Mouse (Mus musculus) layer of hippocampus, adult 9-10 months (tissue): Measurements from ENCODE around the gene Mtif2.
"Not testable (repeated sequence)": the region's sequence is repeated elsewhere in the genome, so short reads cannot be mapped to it uniquely, and the experiment has no call there.

Source experiments
- DNase-seq: peaks from one replicate; pipeline ENCODE4 v3.0.0; 2022; ENCODE audit warnings: low spot score

The Mtif2 gene

DNA sequence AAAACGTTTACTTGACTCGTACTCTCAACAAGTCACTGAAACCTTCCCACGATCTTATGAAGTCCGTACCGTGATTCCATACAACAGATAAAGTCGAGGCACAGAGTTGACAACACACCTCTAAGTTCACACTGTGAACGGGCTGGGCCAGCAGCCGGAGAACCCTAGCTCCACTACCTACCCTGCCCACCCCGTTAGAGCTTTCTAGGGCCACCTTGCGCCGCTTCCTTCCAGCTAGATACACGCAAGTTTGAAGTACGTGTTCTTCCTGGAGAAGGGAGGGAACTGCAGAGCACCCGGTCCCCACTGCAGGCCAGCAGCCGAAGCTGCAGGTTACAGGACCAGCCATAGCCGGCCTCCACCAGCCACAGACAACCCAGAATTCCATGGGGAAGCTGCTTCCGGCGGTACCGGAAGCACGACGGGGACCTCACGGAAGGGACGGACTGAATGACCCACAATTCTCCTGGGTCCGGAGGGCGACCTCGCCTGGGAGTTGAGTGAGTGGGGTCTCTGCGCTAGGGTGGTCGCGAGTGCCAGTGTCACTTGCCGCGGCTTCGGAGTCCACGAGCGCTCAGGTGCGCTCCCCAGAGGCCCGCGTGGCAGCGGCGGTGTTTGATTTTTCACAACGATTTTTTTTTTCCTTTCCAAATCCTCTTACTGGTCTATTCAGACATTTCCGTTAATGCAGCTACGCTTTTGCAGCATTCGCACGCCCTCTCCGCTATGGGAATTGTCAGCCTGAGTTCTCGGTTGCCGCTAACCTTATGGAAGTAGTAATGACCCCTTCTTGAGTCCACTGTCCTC lies at the start of gene Mtif2:
Gene Mtif2, plus strand, starts transcription at position 421 of the 807 bp plus-strand sequence.
- DNase-seq, result peak; percentile 47

DNA sequence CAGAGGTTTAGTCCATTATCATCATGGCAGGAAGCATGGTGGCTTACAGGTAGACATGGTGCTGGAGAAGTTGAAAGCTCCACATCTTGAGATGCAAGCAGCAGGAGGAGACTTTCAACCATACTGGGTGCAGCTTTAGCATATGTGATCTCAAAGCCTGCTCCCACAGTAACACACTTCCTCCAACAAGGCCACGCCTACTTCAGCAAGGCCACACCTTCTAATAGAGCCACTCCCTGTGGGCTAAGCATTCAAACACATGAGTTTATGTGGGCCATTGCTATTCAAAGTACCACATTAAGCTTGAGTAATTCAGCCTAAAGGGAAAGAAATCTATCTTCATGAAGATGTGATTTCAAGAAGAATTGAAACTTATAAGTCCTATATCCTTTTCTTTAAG lies 33.1 kb upstream of the Mtif2 start:
- no peak for DNase-seq

DNA sequence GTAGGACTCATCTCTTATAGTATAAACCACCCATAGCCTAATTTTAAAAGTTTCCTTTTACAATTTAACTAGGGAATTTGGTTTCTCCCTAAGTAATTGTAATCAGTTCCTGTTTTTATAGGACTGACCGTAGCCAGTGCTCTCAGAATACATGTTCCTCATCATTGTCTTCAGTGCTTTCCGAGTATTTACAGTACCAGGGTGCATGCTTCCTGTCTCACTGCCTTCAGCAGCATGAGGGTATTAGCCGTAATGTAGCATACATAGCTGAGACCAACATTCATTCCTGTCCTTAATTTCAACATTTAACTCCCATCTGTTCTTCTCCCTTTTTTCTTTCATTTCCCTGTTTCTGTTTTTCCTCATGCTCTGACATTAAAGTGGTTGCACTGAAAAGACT lies 29.2 kb upstream of the Mtif2 start:
- DNase-seq, result no peak

DNA sequence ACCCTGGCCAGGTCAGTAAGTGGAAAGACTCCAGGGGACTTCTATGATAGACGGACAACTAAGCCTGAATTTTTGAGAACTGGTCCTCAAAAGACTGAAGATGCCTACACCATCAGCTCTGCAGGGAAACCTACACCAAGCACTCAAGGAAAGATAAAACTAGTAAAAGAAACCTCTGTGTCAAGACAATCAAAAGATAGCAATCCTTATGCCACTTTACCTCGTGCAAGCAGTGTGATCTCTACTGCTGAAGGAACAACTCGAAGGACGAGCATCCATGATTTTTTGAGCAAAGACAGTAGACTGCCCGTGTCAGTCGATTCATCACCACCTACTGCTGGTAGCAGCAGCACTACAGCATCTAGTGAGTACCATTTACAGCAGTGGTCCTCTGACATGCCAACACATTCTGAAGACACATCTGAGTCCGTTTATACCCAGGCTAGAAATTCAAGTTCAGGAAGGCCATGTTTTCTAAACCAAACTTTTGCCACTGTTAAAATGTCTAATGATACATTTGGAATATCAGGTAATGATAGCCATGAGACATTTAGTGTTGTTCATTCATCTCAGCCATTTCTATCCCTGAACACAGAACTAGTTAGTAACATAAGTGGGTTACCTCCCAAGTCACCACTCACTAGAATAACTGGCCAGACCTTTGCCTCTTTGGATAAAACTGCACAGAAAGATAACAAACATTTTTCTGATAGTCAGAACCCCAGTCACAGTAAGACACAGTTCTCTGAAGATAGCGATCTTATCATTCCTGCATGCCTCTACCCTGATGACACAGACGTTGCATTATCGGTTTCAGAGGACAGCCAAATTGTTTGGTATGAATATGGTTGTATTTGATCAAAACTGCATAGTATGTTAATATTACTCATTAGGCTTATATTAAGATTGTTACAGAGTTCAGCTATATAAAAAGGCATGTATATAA lies 22.0 kb upstream of the Mtif2 start:
- DNase-seq, result no peak

- DNase-seq, result no peak
Measured at GRCm38 (mm10) chr11:29504899-29505625, 21.1 kb upstream of the Mtif2 start.

GRCm38 (mm10) chr11:29509421-29509820 lies 16.8 kb upstream of the Mtif2 start:
- no peak for DNase-seq

DNA sequence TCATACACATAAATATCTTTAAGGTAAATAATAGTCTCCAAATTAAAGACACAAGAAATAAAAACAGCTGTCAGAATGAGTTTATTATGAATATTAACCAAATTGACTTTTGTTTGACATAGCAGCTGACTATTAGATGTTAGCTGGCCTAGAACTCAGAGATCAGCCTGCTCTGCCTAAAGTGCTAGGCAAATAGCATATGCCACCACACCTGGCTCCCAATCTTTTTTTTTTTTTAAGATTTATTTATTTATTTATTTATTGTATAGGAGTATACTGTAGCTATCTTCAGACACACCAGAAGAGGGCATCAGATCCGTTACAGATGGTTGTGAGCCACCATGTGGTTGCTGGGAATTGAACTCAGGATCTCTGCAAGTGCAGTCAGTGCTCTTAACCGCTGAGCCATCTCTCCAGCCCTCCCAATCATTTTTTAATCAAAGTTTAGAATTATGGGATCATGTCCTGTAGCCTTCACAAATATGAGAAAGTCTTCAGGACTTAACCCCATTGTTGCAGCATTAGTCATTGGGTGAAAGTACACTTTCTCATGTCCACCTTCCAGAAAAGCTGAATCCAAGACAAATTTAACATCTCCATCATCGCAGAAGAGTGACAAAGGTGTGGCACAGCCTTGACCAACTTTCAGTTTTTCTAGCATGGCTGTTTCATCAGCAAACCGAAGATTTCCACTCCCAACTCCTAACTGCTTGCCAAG lies 13.2 kb upstream of the Mtif2 start:
- DNase-seq, result no peak

DNA sequence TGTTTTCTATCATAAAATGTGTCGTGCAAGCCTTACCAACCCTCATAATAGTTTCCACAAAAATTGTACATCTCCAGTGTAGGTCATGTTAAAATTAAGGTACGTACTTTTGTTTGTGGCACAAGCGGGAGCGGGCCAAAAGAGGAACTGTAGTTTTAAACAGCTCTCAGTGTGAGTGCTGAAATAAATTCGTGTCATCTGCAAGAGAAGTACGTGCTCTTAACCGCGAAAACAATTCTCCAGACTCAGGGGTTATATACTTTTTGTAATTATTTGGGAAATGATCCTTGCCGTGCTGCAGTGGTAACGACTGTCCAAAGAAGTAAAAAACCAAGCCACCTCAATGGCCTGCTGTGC lies 11.9 kb upstream of the Mtif2 start:
- no peak for DNase-seq

DNA sequence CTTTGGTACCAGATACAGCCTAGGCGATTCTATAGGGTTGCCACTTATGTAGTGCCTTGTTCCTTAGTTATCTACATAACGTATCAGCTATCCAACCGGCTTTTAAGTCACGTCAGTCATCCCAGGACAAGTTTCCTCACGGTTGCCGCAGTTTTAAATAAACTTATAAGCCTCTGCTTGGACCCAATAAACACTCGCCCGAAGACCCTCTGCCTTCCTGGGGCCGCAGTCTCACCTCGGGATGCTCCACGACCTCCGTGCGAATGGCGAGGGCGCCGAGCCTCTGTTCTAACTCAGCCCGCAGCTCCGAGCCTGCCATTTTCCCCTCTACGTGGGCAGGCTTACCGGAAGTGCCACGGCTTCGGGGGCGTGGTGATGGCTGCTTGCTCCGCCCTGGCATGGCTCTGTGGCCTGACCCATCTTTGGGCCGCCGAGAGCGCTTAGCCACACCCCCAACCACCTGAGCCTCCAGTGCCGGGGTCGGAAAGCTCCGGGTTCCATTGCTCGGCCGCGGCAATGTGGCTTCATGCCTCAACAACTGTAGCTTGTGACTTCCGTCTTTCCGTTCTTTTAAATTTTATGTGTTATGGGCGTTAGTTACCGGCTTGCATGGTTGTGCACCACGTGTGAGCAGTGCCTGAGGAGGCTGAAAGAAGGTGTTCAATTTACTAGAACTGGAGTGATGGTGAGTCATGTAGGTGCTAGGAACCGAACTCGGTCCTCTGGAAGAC lies 11.4 kb upstream of the Mtif2 start, which contains the start of gene Prorsd1:
Gene Prorsd1, minus strand, starts transcription at position 352 of the 731 bp plus-strand sequence.
- no peak for DNase-seq

DNA sequence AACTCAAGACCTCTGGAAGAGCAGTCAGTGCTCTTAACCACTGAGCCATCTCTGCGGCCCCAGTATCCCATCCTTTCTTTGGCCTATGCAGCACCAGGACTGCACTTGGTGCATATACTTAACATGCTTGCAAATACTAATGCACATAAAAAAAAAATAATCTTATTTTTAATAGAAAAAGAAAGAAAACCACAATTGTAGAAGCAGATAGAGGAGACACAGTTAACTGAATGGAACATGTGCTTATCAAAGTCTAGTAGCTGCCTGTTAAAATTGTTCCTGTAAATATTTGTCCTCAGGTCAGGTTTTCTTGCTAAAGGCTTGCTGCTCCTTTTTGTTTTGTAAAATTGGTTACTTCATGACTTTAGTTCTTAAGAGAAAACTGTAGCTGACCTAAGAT lies 12.0 kb downstream of the Mtif2 start:
- no peak for DNase-seq

DNA sequence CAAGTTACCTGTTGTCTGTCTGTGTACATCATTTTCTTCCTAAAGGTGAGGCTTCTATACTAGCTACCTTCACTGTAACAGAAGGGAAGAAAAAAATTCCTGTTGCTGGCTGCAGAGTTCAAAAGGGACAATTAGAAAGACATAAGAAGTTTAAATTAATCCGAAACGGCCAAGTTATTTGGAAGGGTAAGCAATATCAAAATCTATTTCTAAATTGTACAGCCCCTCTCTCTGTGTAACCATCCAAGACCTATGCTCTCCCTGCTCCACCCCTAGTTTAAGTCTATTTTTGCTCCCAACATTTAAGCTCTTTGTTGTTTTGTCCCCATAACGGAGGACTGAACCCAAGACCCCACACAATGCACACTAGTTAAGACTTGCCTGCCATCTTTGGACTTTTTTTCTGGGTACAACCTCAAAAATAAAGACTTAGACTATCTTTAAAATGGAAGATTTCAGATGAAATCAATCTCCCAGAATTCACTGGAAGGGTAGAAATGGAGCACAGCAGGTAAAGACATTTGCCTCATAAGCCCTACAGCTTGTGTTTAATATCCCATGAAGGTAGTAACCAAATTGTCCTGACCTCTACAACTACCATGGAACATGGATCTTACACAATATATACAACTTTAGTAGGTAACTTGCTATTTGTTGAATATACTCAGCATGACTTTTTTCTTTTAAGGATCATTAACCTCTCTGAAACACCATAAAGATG lies 18.2 kb downstream of the Mtif2 start:
- no peak for DNase-seq

- DNase-seq, result not testable (repeated sequence)
Measured at GRCm38 (mm10) chr11:29545150-29545752, 19.0 kb downstream of the Mtif2 start.

DNA sequence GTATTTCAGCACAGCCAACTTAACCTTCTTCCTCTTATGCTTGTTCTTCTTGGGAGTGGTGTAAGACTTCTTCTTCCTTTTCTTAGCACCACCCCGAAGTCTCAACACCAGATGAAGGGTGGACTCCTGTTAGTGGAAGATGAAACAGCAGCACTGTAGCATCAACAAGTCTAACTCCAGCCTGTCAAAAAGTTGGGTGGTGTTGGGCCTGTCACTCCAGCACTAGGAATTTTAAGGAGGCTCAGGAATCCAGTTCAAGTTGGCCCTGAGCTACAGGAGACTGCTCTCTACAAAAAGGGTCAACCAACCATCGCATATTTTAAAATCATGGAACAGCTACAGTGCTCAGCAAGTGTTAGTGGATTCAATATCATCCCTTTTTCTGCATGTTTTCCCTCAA lies 20.1 kb downstream of the Mtif2 start:
- DNase-seq, result not testable (repeated sequence)

DNA sequence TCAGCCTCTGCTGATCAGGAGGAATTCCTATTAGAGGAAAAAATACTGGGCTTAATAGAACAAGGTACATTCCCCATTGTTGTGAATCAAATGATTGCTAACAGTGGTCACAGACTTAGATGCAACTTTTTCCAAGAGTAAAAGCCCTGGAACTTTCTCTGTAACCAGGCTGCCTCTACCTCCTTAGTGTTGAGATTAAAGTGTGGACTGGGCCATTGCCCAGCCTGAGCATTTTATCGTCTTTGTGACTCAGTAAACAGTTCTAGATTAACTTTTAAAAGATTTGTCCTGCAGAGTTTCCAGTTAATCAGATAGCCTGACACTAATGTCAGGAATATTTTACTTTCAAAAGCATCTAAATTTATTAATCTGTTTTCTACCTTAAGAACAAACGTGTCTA lies 20.6 kb downstream of the Mtif2 start:
- DNase-seq, result no peak

GRCm38 (mm10) chr11:29547249-29547751 lies 21.1 kb downstream of the Mtif2 start:
- DNase-seq, result no peak

GRCm38 (mm10) chr11:29547752-29548503 lies 21.7 kb downstream of the Mtif2 start, which contains the start of the genes Clhc1 and Rps27a:
TSS of gene Clhc1 (plus strand) at chr11:29547950.
TSS of gene Rps27a (minus strand) at chr11:29548109.
- DNase-seq, result peak; percentile 85

DNA sequence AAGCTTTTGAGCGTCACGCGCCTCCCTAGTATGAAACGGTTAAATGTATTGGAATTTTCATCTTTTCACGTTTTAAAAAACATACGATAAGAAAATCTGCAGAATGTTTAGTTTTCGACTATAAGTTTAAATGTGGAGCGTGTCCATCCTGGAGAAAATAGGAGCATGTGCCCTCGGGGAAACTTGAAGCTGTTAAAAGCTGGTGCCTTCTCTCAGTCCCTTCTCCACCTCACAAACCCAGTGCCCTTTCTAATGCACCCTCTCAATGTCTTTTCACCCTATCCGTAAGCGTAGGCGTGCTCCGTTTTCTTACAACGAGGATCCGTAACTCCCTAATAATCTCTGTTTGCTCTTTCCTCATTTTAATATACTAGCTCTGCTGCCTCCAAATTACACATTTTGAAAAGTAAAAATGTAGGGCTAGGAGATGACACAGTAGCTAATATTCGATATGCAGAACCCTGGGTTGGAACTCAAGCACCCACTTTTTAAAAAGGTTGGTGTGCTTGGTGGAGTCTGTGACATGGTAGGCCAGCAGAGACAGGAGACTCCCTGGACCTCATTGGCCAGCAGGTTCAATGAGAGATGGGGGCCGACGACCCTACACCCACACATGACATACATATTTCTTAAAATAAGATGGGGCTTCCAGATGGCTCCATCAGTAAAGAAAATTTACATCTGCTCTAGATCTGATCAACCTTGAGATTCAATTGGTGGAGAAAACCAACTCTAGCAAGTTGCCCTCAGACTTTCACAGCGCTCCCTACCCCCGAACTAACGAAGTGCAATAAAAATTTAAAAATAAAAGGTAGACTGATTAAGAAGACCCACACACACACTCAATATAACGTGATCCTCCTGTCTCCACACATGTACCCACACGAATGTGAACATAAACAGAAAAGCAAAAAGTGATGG lies 22.6 kb downstream of the Mtif2 start:
- DNase-seq, result no peak

- no peak for DNase-seq
Measured at GRCm38 (mm10) chr11:29549425-29549778, 23.2 kb downstream of the Mtif2 start.
